Mouse (Mus musculus) limb, embryonic 11.5 days (tissue): ENCODE measurements around the gene Bcar1. TPM values are rescaled to one million over a fixed set of nuclear protein-coding genes. Genes with fewer than 3 reads are reported as not detected.

ENCODE experiments used
- ATAC-seq: fragments of 200-750 bp; cut with Nextera tagmentation; 2 replicates; pipeline ENCODE4 v1.8.0; 2017; ENCODE audit warnings: low read depth; ENCODE audit not compliant: insufficient number of reproducible peaks, low FRiP score, low TSS enrichment
- DNase-seq: peaks from one replicate; pipeline ENCODE4 v3.0.0-alpha.2; 2015; ENCODE audit warnings: low spot score
- H3K27ac ChIP-seq: fragments of 300-500 bp; sonication (generic); replicated peaks from 2 replicates; pipeline ENCODE4 v1.5.1; 2014; ENCODE audit warnings: low read depth, mild to moderate bottlenecking, low read length
- H3K27me3 ChIP-seq: fragments of 300-500 bp; sonication (generic); 2 replicates; pipeline ENCODE4 v1.6.1; 2014; ENCODE audit warnings: mild to moderate bottlenecking, low read length, mixed read lengths; ENCODE audit not compliant: control insufficient read depth, insufficient read depth
- H3K36me3 ChIP-seq: fragments of 300-500 bp; sonication (generic); 2 replicates; pipeline ENCODE4 v1.6.1; 2014; ENCODE audit warnings: mild to moderate bottlenecking, low read length, moderate library complexity, mixed read lengths; ENCODE audit not compliant: control insufficient read depth, insufficient read depth
- H3K4me1 ChIP-seq: fragments of 300-500 bp; sonication (generic); 2 replicates; pipeline ENCODE4 v1.6.1; 2014; ENCODE audit warnings: low read length, mixed read lengths; ENCODE audit not compliant: control insufficient read depth, insufficient read depth
- H3K4me2 ChIP-seq: fragments of 300-500 bp; sonication (generic); 2 replicates; pipeline ENCODE4 v1.6.1; 2014; ENCODE audit warnings: low read depth, mild to moderate bottlenecking, moderate library complexity; ENCODE audit not compliant: severe bottlenecking
- H3K4me3 ChIP-seq: fragments of 300-500 bp; sonication (generic); 2 replicates; pipeline ENCODE4 v1.5.1; 2014; ENCODE audit warnings: low read depth, low read length
- H3K9ac ChIP-seq: fragments of 300-500 bp; sonication (generic); 2 replicates; pipeline ENCODE4 v1.6.1; 2014; ENCODE audit warnings: mild to moderate bottlenecking, low read length
- H3K9me3 ChIP-seq: fragments of 300-500 bp; sonication (generic); 2 replicates; pipeline ENCODE4 v1.6.1; 2016; ENCODE audit warnings: low read length; ENCODE audit not compliant: control insufficient read depth
- WGBS: fragments of 180-500 bp; shearing (Covaris S2); extraction: QIAGEN DNeasy Blood & Tissue Kit; methylation state at CpG from one replicate; pipeline ENCODE4 v1.1.7; 2014; 5-methylcytosine and 5-hydroxymethylcytosine counted together
- polyA plus RNA-seq: library from polyadenylated mRNA; unstranded; fragments of >200 nt; fragmentation: Nextera tagmentation; extraction: Ambion mirVana; gene quantifications from 2 replicates; pipeline ENCODE4 v1.2.1, GENCODE M21; 2014

Bcar1 gene
- polyA plus RNA-seq, 1 experiment from 2014 or later: 40.4 TPM

DNA sequence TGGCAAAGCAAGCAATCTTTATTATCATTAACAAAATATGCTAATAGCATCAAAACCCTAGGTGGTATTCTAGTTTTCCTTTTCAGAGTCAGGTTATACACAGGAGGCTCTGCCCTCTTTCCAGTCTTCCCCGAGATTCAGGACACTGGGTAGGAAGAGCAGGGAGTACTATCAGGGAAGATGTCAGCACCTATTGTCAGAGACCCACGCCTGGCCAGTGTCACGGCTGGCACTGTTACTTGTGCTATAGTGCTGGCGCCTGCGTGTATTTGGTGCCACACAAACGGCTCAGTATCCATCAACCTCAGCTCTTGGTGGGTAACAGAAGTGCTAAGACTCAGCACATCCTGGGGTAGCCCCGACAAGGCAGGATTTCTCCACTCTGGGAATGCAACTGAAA, 29.4 kb upstream of the Bcar1 start:
- no peak for DNase-seq
- H3K36me3 ChIP-seq: peaks cover 10% of the 10 kb centered on the region; the same call in 1 of the 2 replicates
- peaks cover 13% of the 10 kb centered on the region for H3K4me1 ChIP-seq
- H3K27ac ChIP-seq: no peak overlapping the region
- no peak overlapping the region for H3K4me3 ChIP-seq
- no peaks in the 10 kb centered on the region for H3K9me3 ChIP-seq
- no peaks in the 10 kb centered on the region for H3K27me3 ChIP-seq
- WGBS: 90% methylated on average over 7 of the region's 7 CpGs
- no peak for ATAC-seq
- H3K4me2 ChIP-seq: no peak overlapping the region
- H3K9ac ChIP-seq: no peak overlapping the region

DNA sequence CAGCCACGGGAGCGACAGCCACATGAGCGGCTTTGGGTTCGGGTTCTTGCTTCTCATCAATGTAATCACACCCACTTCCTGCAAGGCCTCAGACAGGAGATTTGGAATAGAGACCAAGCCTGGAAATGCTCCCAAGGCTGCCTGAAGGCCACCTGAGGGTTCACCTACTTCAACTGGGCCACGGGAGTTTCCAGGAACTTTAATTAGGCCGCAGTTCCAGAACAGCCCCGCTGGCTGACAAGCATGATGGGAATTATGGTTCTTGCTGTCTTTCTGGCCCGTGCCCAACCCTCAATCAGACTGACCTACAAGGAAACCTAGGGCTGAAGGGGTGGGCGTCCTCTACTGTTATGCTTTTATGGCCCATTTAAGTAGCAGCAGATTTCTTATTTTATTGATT, 28.5 kb upstream of the Bcar1 start:
- peaks cover 13% of the 10 kb centered on the region for H3K4me1 ChIP-seq
- ATAC-seq (no peak), DNase-seq (no peak)
- H3K9me3 ChIP-seq: no peaks in the 10 kb centered on the region
- no peaks in the 10 kb centered on the region for H3K27me3 ChIP-seq
- WGBS: 85% methylated on average over 9 of the region's 9 CpGs
- no peak overlapping the region for H3K4me3 ChIP-seq
- no peak overlapping the region for H3K27ac ChIP-seq
- no peak overlapping the region for H3K9ac ChIP-seq
- H3K36me3 ChIP-seq: peaks cover 10% of the 10 kb centered on the region
- no peak overlapping the region for H3K4me2 ChIP-seq

DNA sequence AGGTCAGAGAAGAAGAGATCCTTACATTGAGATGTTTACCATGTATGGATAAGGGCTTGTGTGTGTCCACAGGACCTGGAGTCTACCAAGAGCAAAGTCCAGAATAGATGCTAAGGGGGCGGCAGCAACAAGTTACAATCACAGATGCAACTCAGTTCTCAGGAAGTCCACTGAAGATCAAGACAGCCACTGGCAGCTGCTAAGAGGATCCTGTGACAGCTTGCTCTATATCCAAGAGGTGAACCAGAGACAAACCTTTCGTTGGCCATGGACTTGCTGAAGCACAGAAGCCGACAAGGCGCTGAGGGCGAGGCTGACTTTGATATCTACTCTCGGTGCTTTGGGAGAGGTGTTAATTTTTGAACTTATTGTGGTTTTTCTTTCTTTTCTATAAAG, 28.0 kb upstream of the Bcar1 start:
- ATAC-seq: no peak
- peaks cover 13% of the 10 kb centered on the region for H3K4me1 ChIP-seq
- H3K9me3 ChIP-seq: no peaks in the 10 kb centered on the region
- H3K36me3 ChIP-seq: peaks cover 10% of the 10 kb centered on the region
- no peak overlapping the region for H3K9ac ChIP-seq
- no peak overlapping the region for H3K4me2 ChIP-seq
- no peak overlapping the region for H3K4me3 ChIP-seq
- 95% methylated on average over 6 of the region's 6 CpGs for WGBS
- H3K27ac ChIP-seq: no peak overlapping the region
- DNase-seq: no peak
- no peaks in the 10 kb centered on the region for H3K27me3 ChIP-seq

DNA sequence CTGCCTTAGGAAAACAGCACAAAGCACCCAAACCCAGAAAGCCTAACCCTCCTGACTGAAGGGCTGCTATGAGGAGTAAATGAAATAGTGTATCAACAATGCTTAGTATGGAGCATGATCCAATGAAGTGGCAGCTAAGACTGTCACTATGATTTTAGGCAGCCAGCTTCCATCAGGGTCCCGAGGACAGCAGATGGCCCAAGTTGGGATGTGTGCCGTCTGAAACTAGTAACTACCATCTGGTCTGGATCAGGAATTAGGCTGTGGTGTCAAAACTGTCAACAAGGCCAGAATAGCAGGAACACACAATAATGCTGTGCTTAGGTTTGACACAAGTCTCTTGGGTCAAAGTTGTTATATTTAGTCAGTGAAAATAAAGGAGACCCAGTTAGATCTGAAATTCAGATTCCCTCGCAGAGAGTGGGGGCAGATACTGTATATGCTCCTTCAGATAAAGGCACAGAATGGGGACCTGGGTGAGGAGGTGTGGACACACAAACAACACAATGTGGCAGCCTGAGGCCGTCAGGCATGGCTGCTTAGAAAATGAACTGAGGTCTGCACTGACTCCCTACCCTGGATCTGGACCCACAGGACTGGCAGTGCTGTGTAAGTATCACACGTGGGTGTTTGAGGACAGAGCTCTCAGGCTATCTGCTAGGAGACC, 27.5 kb upstream of the Bcar1 start:
- WGBS: 55% methylated on average over 5 of the region's 5 CpGs
- peaks cover 13% of the 10 kb centered on the region for H3K4me1 ChIP-seq
- no peak overlapping the region for H3K4me3 ChIP-seq
- DNase-seq (no peak), ATAC-seq (no peak)
- H3K4me2 ChIP-seq: no peak overlapping the region
- no peak overlapping the region for H3K9ac ChIP-seq
- no peaks in the 10 kb centered on the region for H3K9me3 ChIP-seq
- no peaks in the 10 kb centered on the region for H3K27me3 ChIP-seq
- no peak overlapping the region for H3K27ac ChIP-seq
- peaks cover 10% of the 10 kb centered on the region for H3K36me3 ChIP-seq

DNA sequence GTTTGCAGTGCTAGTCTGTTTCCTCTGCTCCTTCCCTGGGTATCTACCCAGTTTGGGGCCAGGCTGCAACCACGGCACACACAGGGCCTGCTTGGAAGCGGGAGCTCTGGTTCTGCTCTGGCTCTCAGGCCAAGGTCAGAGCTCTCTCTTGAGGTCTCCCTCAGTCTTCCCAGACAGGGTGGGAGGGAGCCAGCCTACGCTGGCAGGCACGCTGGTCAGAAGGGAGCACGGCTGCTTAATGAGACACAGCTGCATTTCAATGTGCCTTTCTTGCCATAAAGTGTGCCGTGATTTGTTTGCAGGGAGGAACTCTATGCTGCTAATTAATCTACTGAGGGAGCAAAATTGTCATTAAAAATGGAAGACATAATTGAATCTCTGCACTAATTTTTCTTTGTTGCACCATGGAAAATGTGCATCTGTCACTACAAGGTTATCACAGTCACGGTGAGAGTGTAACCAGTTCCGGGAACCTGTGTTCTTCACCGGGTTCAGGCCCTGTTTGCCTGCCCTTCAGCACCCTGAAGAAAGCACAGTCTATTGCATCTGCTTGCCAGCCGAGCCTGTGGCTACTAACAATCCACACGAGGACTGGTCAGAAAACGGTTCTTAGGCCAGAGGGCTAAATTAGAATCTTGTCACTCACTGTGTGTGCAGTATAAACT, 26.3 kb upstream of the Bcar1 start:
- H3K36me3 ChIP-seq: peaks cover 10% of the 10 kb centered on the region
- peaks cover 13% of the 10 kb centered on the region for H3K4me1 ChIP-seq
- WGBS: 20% methylated on average over 12 of the region's 12 CpGs
- DNase-seq (peak; percentile 76), ATAC-seq (peak; percentile 68; the same call in 1 of the 2 replicates)
- no peak overlapping the region for H3K4me3 ChIP-seq
- H3K9ac ChIP-seq: peak overlapping the region; percentile 44; the same call in 1 of the 2 replicates
- H3K9me3 ChIP-seq: no peaks in the 10 kb centered on the region
- no peaks in the 10 kb centered on the region for H3K27me3 ChIP-seq
- H3K27ac ChIP-seq: peak overlapping the region; percentile 78
- no peak overlapping the region for H3K4me2 ChIP-seq

DNA sequence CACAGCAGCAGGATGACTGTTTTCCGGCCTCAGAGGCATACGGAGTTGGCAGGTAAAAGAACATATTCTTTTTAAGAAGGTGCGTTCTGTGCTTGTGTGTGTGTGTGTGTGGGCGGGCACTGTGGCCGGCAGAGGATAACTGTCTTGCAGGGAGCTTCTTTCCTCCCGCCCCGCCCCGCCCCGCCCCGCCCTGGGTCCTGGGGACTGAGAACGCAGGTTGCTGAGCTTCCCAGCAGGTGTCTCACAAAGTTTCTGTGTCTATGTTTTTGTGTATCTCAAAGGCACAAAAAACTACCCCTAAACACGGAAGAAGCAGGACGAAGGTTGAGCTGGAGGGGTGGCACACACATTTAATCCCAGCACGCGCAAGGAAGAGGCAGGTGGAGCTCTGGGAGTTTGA, 25.7 kb upstream of the Bcar1 start:
- Histone ChIP-seq H3K4me3 (no peak overlapping the region), H3K4me1 (peaks cover 13% of the 10 kb centered on the region), H3K27ac (peak overlapping the region; percentile 78), H3K9me3 (no peaks in the 10 kb centered on the region), H3K9ac (peak overlapping the region; percentile 44; the same call in 1 of the 2 replicates), H3K27me3 (no peaks in the 10 kb centered on the region), H3K4me2 (no peak overlapping the region), H3K36me3 (peaks cover 6% of the 10 kb centered on the region)
- no peak for DNase-seq
- 62% methylated on average over 15 of the region's 15 CpGs for WGBS
- no peak for ATAC-seq

DNA sequence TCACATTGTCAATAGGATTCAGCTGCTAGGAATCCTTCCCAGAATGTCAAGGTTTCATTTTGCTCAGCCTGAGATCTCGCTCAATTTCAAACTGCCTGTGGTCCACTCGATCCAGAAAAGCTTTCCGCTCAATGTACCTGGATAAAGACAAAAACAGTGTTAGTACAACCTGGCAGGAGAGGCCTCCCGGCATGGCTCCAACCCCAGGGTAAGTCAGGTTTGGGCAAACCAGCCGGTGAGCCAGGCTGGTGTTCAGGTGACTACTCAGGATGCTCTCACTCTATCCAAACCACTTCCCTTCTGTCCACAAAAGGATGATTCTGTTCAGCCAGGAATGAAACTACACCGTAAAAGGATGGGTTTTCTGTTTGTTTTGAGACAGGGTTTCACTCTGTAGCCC, 25.0 kb upstream of the Bcar1 start:
- H3K9me3 ChIP-seq: no peaks in the 10 kb centered on the region
- WGBS: 92% methylated on average over 6 of the region's 6 CpGs
- no peak overlapping the region for H3K4me2 ChIP-seq
- no peak overlapping the region for H3K4me3 ChIP-seq
- no peaks in the 10 kb centered on the region for H3K27me3 ChIP-seq
- DNase-seq (no peak), ATAC-seq (no peak)
- H3K27ac ChIP-seq: no peak overlapping the region
- H3K36me3 ChIP-seq: peaks cover 3% of the 10 kb centered on the region
- H3K4me1 ChIP-seq: peaks cover 13% of the 10 kb centered on the region
- no peak overlapping the region for H3K9ac ChIP-seq

DNA sequence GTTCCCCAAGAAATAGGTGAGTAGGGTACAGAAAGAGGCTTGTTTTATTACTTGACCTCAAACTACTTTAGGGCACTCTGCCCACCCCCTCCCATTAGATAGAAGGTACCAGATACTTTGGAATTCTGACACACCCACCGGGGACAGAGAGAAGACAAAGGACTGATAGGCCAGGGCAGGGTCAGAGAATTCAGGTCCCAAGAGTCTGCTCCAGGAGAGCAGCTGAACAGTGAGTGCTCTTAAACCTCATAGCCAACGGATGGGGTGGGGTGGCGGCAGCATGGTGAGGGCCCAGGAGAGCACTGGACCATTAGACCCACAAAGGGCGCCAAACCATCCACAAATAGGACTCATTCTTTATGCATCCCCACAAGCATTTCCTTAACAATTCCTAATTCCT, 22.0 kb upstream of the Bcar1 start:
- Histone ChIP-seq H3K27me3 (no peaks in the 10 kb centered on the region), H3K9me3 (no peaks in the 10 kb centered on the region), H3K9ac (no peak overlapping the region)

More for the DNA sequence above, 22.0 kb upstream of the Bcar1 start:
- 88% methylated on average over 4 of the region's 4 CpGs for WGBS
- Histone ChIP-seq H3K4me2 (no peak overlapping the region), H3K36me3 (no peaks in the 10 kb centered on the region; the same call in 1 of the 2 replicates), H3K4me1 (peaks cover 13% of the 10 kb centered on the region), H3K27ac (no peak overlapping the region), H3K4me3 (no peak overlapping the region)
- no peak for ATAC-seq
- DNase-seq: no peak
